Mouse (Mus musculus) skeletal muscle tissue, adult 2 months (tissue): ENCODE measurements at regions not wholly inside any gene's neighbourhood (a gene's known extent, or its start where the extent isn't known, plus 50 kb on each side); places are given as distances from the start of the nearest gene placed in this dataset.

ENCODE experiments used
- DNase-seq: peaks from one replicate; pipeline ENCODE4 v3.0.0-alpha.2; 2012; ENCODE audit warnings: low read depth, low spot score

- DNase-seq, result no peak
Observed at GRCm38 (mm10) chr9:84295891-84296290, 370.9 kb downstream of the Bckdhb start.

DNA sequence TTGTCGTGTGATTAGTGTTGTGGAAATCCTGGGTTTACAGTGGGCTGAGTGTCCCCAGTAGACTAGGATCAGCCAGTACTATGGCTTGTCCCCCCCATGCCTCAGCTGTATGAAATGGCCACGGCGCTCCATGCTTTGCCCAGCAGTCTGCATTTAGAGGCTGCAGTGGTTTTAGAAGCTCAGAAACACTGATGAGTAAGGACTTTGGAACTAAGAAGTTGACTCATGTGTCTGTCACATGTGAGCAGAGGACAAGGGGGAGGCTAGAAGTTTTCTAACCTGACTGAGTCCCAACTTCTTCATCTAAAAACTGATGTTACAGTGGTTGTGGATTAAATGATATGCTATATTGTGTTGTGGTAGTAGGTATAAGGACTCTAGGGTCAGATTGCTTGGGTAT, 371.5 kb downstream of the Bckdhb start:
- DNase-seq, result no peak

DNA sequence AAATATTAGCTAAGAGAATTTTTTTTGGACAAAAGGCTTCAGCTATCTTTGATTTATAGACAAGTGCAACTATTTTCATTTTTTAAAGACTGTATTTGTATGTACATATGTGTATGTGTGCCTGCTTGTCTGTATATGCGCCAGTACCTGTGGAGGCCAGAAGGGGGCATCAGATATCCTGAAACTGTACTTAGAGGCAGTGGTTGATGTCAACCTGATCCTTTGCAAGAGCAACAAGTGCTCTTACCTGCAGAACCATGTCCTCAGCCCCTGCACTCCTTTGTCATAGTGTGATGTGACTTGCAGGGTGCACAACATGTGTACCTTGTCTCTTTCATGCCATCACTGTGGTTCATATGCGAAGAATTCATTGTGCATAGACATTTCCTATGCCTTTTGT, 379.5 kb downstream of the Bckdhb start:
- DNase-seq, result no peak

GRCm38 (mm10) chr9:84318811-84319210, 393.9 kb downstream of the Bckdhb start:
- no peak for DNase-seq

DNA sequence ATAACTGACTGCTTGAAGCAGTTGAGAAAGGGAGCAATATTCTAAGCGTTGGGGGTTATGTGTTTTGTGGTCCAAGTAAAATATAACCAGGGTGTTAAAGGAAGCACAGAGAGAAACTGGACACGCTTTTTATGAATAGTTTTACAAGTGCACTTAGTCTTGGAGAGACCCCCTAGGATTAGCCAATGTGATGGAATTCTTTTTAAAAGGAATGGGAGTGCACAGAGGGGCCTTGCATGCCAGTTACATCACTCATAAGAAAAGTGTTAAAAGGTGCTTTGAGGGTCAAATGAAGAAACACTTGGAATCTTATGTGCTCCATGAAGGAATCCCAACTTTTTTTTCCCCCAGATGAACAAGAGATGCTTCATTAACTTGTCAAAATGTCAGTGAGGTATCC, 394.4 kb downstream of the Bckdhb start:
- DNase-seq, result no peak

DNA sequence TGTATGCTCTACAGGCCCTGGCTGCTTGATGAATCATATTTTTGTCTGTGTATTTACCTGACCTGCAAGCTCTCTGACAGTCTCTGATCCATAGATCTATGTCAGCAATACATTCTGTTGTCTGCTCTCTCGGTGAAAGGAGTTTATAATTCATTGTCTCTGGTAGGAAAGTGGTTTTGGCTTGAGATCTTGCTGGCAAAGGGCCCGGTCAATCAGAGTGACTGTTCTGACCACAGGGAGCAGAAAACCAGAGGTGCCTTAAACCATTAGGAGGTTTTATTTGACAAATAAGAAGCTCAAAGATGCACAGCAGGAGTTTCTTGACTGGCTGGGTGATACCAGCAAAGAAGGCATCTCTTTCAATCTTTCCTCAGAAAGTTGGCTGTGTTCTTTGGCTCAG, 398.2 kb downstream of the Bckdhb start:
- DNase-seq, result no peak

DNA sequence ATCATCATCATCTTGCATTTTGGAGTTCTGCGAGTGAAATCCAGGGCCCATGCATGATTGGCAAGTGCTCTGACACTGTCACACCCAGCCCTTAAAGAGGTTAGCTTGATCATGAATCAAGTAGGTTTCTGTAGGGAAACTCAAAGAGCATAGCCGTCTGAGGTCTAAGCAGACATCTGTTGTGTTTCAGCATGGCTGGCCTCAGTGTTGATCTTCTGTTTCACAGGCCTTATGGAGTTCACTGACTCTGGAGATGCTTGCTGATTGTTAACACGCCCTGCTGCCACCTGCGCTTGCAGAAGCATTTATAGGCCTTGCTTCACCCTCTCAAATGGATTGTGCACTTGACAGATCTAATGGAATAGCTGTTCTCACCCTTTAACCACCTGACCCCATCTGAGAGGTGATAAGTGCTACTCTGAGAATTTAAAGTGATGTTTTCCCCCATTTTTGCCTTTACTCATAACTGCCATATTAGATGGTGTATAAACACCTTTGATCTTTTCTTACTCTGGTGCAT, 406.2 kb downstream of the Bckdhb start:
- no peak for DNase-seq

GRCm38 (mm10) chr9:84343435-84344095, 418.6 kb downstream of the Bckdhb start:
- DNase-seq, result peak; percentile 4

DNA sequence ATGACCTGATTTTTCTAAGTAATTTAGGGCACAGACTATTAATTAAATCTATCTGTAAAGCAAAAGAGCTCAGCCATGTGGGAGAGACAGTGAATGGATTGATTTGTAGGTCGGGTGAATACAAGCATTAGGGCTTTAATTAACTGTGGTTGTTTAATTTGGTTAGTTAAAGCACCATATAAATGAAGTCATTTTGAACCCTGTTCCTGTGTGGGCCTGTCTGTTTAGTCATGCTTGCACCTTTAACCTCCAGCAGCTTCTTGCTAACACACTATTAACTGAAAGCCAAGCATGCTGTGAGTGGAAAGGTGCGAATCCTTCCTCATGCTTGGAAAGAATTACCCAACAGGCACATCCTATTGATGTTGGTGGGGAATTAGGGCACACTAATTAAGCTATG, 425.3 kb downstream of the Bckdhb start:
- no peak for DNase-seq

DNA sequence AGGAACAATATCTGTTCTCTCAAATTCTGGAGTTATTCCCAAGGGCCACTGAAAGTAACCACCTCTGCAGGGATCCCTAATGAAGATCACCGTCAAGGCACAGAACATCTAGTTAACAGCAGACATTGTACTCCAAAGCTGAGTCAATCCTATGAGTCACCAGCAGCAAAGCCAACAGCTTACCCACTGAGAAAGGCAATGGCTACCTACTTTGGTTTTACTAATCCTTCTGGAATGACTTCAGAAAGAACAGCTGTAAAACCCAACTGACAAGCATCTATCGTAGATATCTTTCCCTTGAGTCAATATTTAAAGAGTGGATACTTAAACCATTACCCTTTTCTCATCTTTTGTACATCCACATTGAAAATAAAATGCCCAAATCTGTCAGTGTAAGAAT, 429.5 kb downstream of the Bckdhb start:
- peak; percentile 1 for DNase-seq

DNA sequence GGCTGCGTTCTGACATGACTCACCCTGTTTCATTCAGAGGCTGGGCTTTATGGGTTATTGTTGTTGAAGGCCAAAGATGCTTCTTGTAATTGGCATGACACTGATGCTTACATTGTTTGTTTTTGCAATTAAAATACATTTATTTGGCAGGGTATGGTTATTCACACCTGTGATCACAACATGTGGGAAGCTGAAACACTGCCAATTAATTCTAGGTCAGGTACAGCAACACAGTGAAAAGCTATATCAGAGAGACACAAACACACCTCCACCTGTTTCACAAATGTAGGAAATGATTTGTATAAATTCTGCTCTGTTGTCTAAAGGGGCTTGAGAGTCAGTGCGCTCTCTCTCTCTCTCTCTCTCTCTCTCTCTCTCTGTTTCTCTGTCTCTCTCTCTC, 431.2 kb downstream of the Bckdhb start:
- DNase-seq, result no peak

DNA sequence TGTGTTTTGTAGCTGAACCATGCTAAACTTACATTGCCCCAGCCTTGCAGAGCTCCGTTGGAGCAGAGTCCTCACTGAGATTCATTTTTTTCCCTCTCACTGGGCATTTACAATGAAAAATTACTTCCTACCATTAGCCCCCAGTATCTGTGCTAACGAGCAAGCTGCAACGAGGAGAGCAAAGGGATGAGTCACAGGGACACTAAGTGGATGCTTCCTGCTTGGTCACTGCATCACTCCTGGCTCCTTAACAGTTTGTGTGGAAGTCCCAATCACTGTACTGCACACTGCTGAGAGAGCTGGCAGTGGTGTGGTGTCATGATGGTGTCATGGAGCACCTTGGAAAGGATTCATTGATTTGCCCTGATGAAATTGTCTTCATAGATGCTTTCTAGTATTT, 434.9 kb downstream of the Bckdhb start:
- no peak for DNase-seq

- DNase-seq, result no peak
Observed at GRCm38 (mm10) chr9:84360484-84360883, 435.5 kb downstream of the Bckdhb start.

DNA sequence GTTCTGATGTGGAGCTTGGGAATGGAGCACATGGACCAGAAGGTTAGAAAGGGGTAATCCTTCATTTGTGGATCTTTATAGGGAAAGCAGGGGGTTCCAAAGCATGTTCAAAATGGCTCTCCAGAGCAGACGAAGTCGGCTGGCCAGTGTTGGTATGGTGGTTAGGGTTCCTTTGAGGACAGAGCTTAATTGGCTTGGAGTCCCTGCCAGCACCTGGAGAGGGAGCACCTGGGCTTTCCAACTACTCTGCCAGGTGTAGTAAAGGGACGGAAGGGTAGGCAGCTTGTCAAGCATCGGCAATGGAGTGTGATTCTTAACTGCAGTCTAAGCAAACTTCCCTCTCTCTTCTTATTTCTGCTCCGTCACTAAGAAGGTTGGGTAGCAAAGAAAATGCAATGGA, 438.5 kb downstream of the Bckdhb start:
- no peak for DNase-seq

DNA sequence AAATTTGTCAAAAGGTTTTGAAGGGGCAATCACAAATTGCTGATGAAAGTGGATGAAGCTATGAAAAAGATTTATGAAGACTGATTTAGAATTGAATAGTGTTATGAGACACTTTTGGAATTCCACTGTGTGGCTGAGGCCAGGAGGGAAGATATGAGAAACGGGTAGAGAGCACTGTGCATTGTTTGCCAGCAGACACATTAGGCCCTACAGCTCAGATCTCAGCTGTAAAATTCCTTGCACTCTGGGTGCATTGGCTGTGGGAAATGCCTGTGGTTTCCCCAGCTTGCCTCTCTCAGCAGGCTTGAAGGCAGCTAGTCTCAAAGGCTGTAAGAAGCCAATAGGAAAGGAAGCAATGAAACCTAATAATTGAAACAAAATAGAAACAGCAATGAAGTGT, 444.3 kb downstream of the Bckdhb start:
- DNase-seq, result no peak

- no peak for DNase-seq
Observed at GRCm38 (mm10) chr9:84370260-84370659, 445.3 kb downstream of the Bckdhb start.

- DNase-seq, result no peak
Observed at GRCm38 (mm10) chr9:84375746-84376145, 450.8 kb downstream of the Bckdhb start.

DNA sequence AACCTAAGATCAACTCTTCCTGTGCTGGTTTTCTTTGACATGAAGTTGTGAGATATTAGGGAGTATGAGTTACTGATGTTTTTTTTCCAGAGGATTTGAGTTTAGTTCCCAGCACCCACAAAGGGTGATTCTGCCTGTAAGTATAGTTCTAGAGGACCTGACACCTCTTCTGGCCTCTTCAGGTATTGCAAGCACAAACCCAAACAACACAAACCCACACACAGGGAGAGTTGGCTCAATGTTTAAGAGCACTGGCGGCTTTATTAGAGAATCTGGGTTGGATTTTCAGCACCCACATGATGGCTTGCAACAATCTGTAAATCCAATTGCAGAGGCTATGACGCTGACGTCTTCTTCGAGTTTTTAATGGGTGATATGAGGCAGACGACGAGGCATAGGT, 451.7 kb downstream of the Bckdhb start:
- DNase-seq, result no peak

GRCm38 (mm10) chr9:84381942-84382341, 457.0 kb downstream of the Bckdhb start:
- no peak for DNase-seq

DNA sequence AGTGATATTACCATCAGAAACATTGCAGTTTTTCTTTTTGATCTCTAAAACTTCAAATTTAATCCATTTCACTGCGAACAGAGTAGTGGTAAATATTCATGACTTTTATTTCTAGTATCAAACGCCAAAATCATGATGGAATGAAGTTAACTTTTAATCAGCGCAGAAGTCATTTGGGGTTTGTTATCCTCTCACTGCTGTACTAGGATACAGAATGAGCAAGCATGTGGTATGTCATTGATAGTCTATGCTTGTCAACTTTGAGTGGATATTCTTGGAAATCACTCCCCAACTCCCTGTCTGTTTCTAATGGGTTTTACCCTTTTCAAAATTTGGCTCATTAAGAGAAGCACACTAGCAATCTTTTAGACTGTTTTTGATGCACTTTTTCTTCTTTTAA, 464.9 kb downstream of the Bckdhb start:
- no peak for DNase-seq

DNA sequence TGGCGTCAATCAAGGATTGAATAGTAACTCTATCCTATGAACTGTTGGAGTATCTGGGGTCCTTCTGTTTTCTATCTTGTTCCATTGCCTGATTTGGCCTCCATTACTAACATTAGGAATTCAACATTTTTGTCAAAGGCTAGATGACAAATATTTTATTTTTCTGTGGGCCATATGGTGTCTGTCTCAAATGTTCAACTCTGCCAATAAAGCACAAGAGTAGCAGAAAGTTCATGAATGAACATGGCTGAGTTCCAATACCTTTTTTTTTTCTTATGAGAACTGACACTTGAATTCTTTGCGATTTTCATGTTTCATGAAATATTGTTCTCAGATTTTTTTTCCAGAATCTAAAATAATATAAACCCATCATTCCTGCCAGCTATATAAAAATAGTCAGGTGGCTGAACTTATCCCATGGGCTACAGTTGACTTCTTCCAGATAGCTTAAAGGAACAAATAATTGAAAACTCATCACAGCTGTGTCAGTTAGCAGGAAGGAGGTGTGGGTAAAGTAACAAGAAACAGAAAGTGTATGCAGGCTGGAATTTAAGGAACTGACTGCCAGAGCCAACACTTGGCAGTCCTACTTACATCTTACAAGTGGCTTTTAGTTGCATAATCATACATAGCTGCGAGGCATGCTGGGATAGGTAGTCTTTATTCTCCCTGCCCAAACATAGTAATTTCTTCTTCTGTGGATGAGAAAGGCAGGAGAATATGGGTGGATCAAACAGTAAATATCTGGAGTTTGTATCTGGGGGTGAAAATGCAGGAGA, 469.8 kb downstream of the Bckdhb start:
- DNase-seq, result peak; percentile 9

DNA sequence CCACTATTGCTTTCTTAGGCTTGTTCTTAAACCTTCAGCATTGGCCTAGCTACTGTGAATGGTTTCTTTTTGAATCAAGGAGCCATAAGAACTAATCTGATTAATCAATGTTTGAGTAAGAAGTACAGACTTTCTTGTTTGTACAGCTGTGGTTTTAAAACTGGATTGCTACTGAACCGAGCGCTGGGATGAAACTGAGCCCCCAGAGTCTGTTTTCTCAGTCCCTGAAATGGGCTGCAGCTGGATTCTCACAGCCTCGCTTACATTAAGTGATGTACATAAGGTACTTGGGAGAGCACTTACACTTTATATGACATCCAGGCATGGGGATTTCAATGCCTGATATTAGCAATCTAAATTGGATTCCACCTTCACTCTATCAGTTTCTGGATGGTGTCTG, 474.5 kb downstream of the Bckdhb start:
- DNase-seq, result no peak
